Mouse (Mus musculus): ENCODE measurements at regions not wholly inside any gene's neighbourhood (a gene's known extent, or its start where the extent isn't known, plus 50 kb on each side); places are given as distances from the start of the nearest gene placed in this dataset.
A peak's percentile ranks its signal among the peaks of the same experiment; 100 is the strongest.

DNA sequence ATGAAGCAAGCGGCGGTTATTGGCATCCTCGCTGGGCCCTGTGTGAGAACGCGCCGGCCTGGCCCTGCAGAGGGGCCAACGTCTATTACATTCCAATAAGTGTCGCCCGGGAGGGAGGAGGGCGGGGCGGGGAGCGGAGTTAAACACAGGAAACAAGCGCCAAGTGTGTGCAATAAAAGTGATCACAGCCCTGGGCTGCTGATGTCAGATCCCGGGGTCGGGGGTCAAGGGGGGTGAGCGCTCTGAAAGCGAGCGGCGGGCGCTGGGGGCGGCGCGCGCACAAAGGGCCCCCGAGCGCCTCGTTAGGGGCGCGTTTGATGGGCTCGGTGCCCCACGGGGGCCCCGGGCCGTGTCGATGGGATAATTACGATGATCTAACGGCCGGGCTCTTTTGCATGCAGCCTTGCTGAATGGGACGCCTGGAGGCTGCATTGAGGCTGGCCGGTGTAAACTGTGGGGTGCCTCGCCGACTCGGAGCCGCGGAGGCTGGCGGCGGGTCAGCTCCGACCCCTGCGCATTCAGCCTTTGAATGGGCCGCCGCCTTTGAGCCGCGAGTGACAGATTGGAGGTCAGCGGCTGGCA lies 178.9 kb downstream of the Tfap2c start:
- H3K9me3 ChIP-seq (ENCODE audit: control insufficient read depth, low read length), result no peaks in the 10 kb centered on the region
- H3K4me2 ChIP-seq (ENCODE audit: low read depth, low read length), result peak overlapping the region; percentile 62
- H3K4me3 ChIP-seq (ENCODE audit: low read depth, low read length), result peak overlapping the region; percentile 29
- H3K36me3 ChIP-seq (ENCODE audit: control insufficient read depth, insufficient read depth, low read length), result no peaks in the 10 kb centered on the region
- WGBS, result under 1% methylated on average over 53 of the region's 53 CpGs
- peak; percentile 86 for ATAC-seq (ENCODE audit: low read depth)
- H3K4me1 ChIP-seq (ENCODE audit: control insufficient read depth, insufficient read depth, low read length), result peaks cover 10% of the 10 kb centered on the region
- peaks cover 36% of the 10 kb centered on the region for H3K27me3 ChIP-seq (ENCODE audit: control insufficient read depth, insufficient read depth, low read length)
- H3K9ac ChIP-seq (replicated peaks; ENCODE audit: low read depth, low read length), result peak overlapping the region; percentile 3; the same call in 1 of the 2 replicates
- H3K27ac ChIP-seq (ENCODE audit: low read depth, low read length), result no peak overlapping the region

DNA sequence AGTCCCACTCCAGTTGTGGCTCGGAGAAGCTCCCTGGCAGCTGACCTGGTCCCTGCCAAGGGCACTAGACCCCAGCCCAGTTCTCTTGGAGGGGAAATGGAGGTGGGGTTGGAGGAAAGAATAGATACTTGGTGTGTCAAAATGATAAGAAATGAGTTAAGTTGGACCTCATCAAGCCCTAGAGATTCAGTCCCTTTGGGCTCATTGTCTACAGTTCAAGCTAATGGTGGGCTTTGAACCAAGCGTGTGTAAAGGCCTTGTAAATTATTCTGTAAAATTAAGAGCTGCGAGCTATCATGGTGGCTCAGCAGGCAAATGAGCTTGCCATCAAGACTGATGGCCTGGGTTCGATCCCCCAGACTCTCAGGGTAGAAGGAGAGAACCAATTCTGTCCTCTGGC lies 179.8 kb downstream of the Tfap2c start:
- peaks cover 10% of the 10 kb centered on the region for H3K4me1 ChIP-seq (ENCODE audit: control insufficient read depth, insufficient read depth, low read length)
- no peaks in the 10 kb centered on the region for H3K9me3 ChIP-seq (ENCODE audit: control insufficient read depth, low read length)
- no peak overlapping the region for H3K4me2 ChIP-seq (ENCODE audit: low read depth, low read length)
- H3K27ac ChIP-seq (ENCODE audit: low read depth, low read length), result no peak overlapping the region
- H3K4me3 ChIP-seq (ENCODE audit: low read depth, low read length), result no peak overlapping the region
- peaks cover 44% of the 10 kb centered on the region for H3K27me3 ChIP-seq (ENCODE audit: control insufficient read depth, insufficient read depth, low read length)
- no peaks in the 10 kb centered on the region for H3K36me3 ChIP-seq (ENCODE audit: control insufficient read depth, insufficient read depth, low read length)
- H3K9ac ChIP-seq (replicated peaks; ENCODE audit: low read depth, low read length), result no peak overlapping the region
- no peak for ATAC-seq (ENCODE audit: low read depth)
- WGBS, result 20% methylated on average over 4 of the region's 4 CpGs

DNA sequence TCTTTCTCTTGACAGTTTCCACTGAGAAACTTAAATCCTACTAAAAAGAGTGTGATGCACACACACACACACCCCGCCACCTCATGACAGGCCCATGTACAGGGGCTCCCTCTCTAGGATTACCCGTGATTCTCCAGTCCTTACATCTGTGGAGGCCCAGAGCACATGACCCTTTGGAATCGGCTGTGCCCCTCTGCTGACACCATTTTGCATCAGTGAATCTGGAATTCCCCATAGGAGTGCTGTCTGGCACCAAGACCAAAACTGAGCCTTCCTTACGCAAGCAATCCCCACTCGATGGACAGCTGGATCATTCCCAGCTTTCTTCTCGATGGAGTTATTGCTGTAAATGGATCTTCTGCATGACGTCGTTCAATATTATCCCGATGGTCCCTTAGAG lies 180.3 kb downstream of the Tfap2c start:
- Histone ChIP-seq H3K4me2 (ENCODE audit: low read depth, low read length) (no peak overlapping the region), H3K9me3 (ENCODE audit: control insufficient read depth, low read length) (no peaks in the 10 kb centered on the region), H3K27ac (ENCODE audit: low read depth, low read length) (no peak overlapping the region), H3K4me3 (ENCODE audit: low read depth, low read length) (no peak overlapping the region), H3K36me3 (ENCODE audit: control insufficient read depth, insufficient read depth, low read length) (no peaks in the 10 kb centered on the region), H3K4me1 (ENCODE audit: control insufficient read depth, insufficient read depth, low read length) (peaks cover 10% of the 10 kb centered on the region), H3K9ac (replicated peaks; ENCODE audit: low read depth, low read length) (no peak overlapping the region), H3K27me3 (ENCODE audit: control insufficient read depth, insufficient read depth, low read length) (peaks cover 49% of the 10 kb centered on the region)
- 66% methylated on average over 9 of the region's 9 CpGs for WGBS
- ATAC-seq (ENCODE audit: low read depth), result no peak

DNA sequence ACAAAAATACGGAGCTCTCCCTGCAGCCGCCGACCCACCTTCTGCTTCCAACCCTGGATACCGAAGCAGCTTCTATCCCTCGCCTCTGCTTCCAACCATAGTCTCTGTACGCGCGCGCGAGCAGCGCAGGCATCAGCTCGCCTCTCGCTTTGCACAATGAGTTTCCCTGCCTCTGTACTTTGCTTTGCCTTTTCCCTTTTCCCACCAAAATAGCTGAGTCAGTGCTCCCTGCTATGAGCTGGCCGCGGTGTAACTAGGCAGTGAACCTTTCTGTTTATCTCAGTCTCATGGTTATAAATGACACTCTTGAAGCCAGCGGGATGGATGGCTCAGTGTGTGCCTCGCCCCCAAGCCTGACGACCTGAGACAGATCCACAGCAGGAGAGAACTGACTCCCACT lies 182.0 kb downstream of the Tfap2c start:
- Histone ChIP-seq H3K27ac (ENCODE audit: low read depth, low read length) (no peak overlapping the region), H3K9me3 (ENCODE audit: control insufficient read depth, low read length) (no peaks in the 10 kb centered on the region), H3K4me3 (ENCODE audit: low read depth, low read length) (no peak overlapping the region), H3K9ac (replicated peaks; ENCODE audit: low read depth, low read length) (no peak overlapping the region), H3K4me1 (ENCODE audit: control insufficient read depth, insufficient read depth, low read length) (peaks cover 10% of the 10 kb centered on the region), H3K36me3 (ENCODE audit: control insufficient read depth, insufficient read depth, low read length) (no peaks in the 10 kb centered on the region), H3K27me3 (ENCODE audit: control insufficient read depth, insufficient read depth, low read length) (peaks cover 55% of the 10 kb centered on the region), H3K4me2 (ENCODE audit: low read depth, low read length) (0 out of 2 replicates have a peak overlapping the region, but pooled peaks have one; percentile 19)
- WGBS, result under 1% methylated on average over 18 of the region's 18 CpGs
- ATAC-seq (ENCODE audit: low read depth), result 0 out of 2 replicates have a peak, but pooled peaks have one; percentile 15

DNA sequence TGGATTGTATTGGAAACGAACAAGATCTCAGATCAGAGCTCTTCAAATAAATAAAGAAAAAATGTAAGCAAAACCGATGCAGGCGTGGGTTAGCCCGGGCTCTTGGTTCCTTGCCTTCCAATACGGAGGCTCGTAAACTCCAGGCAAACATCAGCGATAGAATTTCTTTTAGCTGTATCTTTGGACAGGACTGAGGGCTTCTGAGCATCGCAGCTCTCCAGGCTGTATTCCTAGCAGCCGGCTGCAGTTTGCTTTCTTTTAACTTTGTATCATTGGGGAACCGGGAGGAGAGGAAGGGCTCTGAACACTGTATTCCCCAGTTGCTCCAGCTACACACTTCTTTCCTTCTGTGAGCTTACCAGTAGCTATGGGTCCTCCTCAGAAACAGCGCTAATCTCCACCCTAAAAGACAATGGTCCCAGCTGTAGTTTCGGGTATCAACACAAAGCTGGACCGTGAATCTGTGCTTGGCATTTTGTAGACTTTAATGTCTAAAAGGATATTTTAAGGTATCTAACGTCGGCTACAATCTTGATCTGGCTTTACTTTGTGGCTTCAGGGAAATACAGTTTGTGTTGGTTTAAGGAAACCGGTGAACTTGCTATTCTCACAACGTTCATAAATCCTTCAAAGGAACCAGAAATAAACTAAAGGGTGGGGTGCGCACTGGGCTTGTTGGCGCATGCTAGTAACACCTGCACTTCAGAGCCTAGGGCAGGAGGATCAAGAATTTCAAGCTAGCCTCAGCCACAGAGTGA lies 183.2 kb downstream of the Tfap2c start:
- WGBS, result 3% methylated on average over 19 of the region's 19 CpGs
- Histone ChIP-seq H3K36me3 (ENCODE audit: control insufficient read depth, insufficient read depth, low read length) (no peaks in the 10 kb centered on the region), H3K9ac (replicated peaks; ENCODE audit: low read depth, low read length) (no peak overlapping the region), H3K9me3 (ENCODE audit: control insufficient read depth, low read length) (no peaks in the 10 kb centered on the region), H3K4me2 (ENCODE audit: low read depth, low read length) (no peak overlapping the region), H3K27ac (ENCODE audit: low read depth, low read length) (no peak overlapping the region), H3K4me1 (ENCODE audit: control insufficient read depth, insufficient read depth, low read length) (peaks cover 10% of the 10 kb centered on the region), H3K4me3 (ENCODE audit: low read depth, low read length) (no peak overlapping the region), H3K27me3 (ENCODE audit: control insufficient read depth, insufficient read depth, low read length) (peaks cover 56% of the 10 kb centered on the region)
- ATAC-seq (ENCODE audit: low read depth), result no peak

DNA sequence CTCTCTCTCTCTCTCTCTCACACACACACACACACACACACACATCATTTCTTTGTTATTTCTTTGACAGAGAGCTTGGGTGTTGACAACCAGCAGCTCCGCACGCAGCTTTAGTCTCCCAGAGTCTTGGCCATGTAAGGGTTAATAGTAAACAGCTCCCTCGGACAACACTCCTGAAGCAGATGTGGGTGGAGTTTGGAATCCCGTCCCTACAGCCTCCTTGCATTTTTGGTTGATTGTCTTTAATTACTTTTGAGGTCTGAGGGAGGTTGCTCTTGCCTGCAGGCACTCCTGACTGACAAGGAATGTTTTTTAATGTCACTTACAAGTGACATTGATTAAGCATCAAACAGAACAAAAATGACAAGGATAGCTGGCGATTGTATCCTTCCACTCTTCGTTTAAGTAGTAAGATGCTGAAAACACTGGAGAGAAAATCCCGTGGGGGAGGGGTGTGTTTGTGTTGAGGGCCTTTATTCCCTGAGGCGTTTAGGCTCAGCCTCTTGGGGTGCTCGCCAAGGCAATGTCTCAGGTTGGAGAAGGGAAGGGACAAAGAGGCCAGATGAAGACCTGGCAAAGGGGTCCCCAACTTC lies 184.1 kb downstream of the Tfap2c start:
- Histone ChIP-seq H3K27me3 (ENCODE audit: control insufficient read depth, insufficient read depth, low read length) (peaks cover 63% of the 10 kb centered on the region), H3K4me3 (ENCODE audit: low read depth, low read length) (no peak overlapping the region), H3K9me3 (ENCODE audit: control insufficient read depth, low read length) (no peaks in the 10 kb centered on the region), H3K4me1 (ENCODE audit: control insufficient read depth, insufficient read depth, low read length) (peaks cover 4% of the 10 kb centered on the region), H3K36me3 (ENCODE audit: control insufficient read depth, insufficient read depth, low read length) (no peaks in the 10 kb centered on the region), H3K27ac (ENCODE audit: low read depth, low read length) (no peak overlapping the region), H3K4me2 (ENCODE audit: low read depth, low read length) (no peak overlapping the region), H3K9ac (replicated peaks; ENCODE audit: low read depth, low read length) (no peak overlapping the region)
- ATAC-seq (ENCODE audit: low read depth), result no peak
- WGBS, result 4% methylated on average over 9 of the region's 9 CpGs

DNA sequence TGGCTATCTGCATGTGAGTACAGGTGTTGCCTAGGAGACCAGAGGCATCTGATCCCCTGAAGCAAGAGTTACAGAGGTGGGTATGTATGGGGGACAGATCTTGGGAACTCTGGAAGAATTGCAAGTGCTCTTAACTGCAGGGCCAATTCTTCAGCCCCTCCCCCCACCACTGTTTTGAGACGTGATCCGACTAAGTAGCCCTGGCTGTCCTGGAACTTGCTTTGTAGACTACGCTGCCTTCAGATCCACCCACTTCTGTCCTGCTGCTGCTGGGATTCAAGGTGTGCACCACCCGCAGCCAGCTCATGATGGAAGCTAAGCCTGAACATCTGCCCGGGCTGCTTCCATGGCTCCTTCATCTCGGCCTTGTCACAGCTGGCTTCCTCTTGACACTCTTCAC lies 186.2 kb downstream of the Tfap2c start:
- Histone ChIP-seq H3K27ac (ENCODE audit: low read depth, low read length) (no peak overlapping the region), H3K9me3 (ENCODE audit: control insufficient read depth, low read length) (no peaks in the 10 kb centered on the region), H3K4me3 (ENCODE audit: low read depth, low read length) (no peak overlapping the region), H3K4me2 (ENCODE audit: low read depth, low read length) (no peak overlapping the region), H3K36me3 (ENCODE audit: control insufficient read depth, insufficient read depth, low read length) (no peaks in the 10 kb centered on the region), H3K4me1 (ENCODE audit: control insufficient read depth, insufficient read depth, low read length) (no peaks in the 10 kb centered on the region), H3K27me3 (ENCODE audit: control insufficient read depth, insufficient read depth, low read length) (peaks cover 69% of the 10 kb centered on the region), H3K9ac (replicated peaks; ENCODE audit: low read depth, low read length) (no peak overlapping the region)
- ATAC-seq (ENCODE audit: low read depth), result no peak
- WGBS, result 18% methylated on average over 6 of the region's 6 CpGs

DNA sequence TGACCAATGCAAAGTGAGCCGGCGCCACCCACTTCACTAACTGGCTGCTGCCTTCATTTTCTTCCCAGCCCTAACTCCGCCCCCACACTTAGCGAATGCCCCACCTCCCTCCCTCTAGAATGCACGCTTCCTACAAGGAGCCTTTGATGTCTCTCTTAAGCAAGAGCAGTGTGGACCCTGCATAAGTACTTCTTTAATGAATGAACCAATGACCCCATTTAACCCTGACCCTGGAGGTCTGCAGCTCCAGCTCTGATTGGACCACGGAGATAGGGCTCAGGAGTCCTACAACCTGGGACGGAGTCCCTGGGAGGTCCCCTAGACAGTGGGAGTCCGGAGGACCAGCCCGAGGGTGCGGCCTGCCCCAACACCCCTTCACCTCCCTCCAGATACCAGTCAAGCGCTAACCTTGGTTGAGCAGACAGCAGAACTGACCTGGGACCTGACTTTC lies 189.7 kb downstream of the Tfap2c start:
- Histone ChIP-seq H3K27me3 (ENCODE audit: control insufficient read depth, insufficient read depth, low read length) (peaks cover 56% of the 10 kb centered on the region), H3K9ac (replicated peaks; ENCODE audit: low read depth, low read length) (no peak overlapping the region), H3K36me3 (ENCODE audit: control insufficient read depth, insufficient read depth, low read length) (no peaks in the 10 kb centered on the region), H3K9me3 (ENCODE audit: control insufficient read depth, low read length) (no peaks in the 10 kb centered on the region), H3K27ac (ENCODE audit: low read depth, low read length) (no peak overlapping the region), H3K4me3 (ENCODE audit: low read depth, low read length) (no peak overlapping the region), H3K4me2 (ENCODE audit: low read depth, low read length) (no peak overlapping the region), H3K4me1 (ENCODE audit: control insufficient read depth, insufficient read depth, low read length) (no peaks in the 10 kb centered on the region)
- ATAC-seq (ENCODE audit: low read depth), result no peak
- WGBS, result 5% methylated on average over 11 of the region's 11 CpGs

DNA sequence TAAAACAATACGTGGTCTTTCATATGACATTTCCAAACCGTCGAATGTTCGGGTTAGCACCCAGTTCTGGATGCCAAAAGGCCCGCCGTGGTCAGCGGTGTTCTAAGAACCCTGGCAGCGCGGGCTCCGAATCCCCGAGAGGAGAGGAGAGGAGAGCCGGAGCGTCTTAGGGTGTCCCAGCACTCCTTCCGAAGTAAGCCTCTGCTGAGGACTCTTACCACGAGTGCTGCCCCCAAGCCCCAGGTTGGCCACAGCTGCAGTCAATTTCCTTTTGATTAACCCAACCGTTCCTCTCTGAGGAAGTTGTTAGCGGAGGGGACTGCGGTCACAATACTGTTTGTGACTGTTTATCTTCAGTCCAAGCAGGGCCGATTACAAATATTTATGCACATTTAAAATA lies 190.1 kb downstream of the Tfap2c start:
- 4% methylated on average over 19 of the region's 19 CpGs for WGBS
- no peak for ATAC-seq (ENCODE audit: low read depth)
- no peak overlapping the region for H3K4me3 ChIP-seq (ENCODE audit: low read depth, low read length)

More for the DNA sequence above, 190.1 kb downstream of the Tfap2c start:
- Histone ChIP-seq H3K27me3 (ENCODE audit: control insufficient read depth, insufficient read depth, low read length) (peaks cover 52% of the 10 kb centered on the region), H3K36me3 (ENCODE audit: control insufficient read depth, insufficient read depth, low read length) (no peaks in the 10 kb centered on the region), H3K9ac (replicated peaks; ENCODE audit: low read depth, low read length) (no peak overlapping the region), H3K9me3 (ENCODE audit: control insufficient read depth, low read length) (no peaks in the 10 kb centered on the region), H3K4me2 (ENCODE audit: low read depth, low read length) (no peak overlapping the region), H3K27ac (ENCODE audit: low read depth, low read length) (no peak overlapping the region), H3K4me1 (ENCODE audit: control insufficient read depth, insufficient read depth, low read length) (no peaks in the 10 kb centered on the region)
